Mouse (Mus musculus) kidney, postnatal 14 days (tissue): ENCODE results near the gene Gpatch11.
A peak's percentile ranks its signal among the peaks of the same experiment; 100 is the strongest.
"Not testable (repeated sequence)": the region's sequence is repeated elsewhere in the genome, so short reads cannot be mapped to it uniquely, and the experiment has no call there.

Experiments used
- DNase-seq: peaks from one replicate; pipeline ENCODE4 v3.0.0; 2022; ENCODE audit warnings: mixed read lengths

The Gpatch11 gene

GRCm38 (mm10) chr17:78834856-78835835, at the start of gene Gpatch11, which contains the start of gene Heatr5b:
TSS of gene Gpatch11 (plus strand) at chr17:78835567.
TSS of gene Heatr5b (minus strand) at chr17:78835364.
- DNase-seq, result peak; percentile 99

- not testable (repeated sequence) for DNase-seq
These were observed 47.1 kb upstream of the Gpatch11 start for GRCm38 (mm10) chr17:78788273-78788672.

- no peak for DNase-seq
These were observed 44.2 kb upstream of the Gpatch11 start for GRCm38 (mm10) chr17:78791068-78791689.

GRCm38 (mm10) chr17:78791690-78792070, 43.7 kb upstream of the Gpatch11 start:
- no peak for DNase-seq

DNA sequence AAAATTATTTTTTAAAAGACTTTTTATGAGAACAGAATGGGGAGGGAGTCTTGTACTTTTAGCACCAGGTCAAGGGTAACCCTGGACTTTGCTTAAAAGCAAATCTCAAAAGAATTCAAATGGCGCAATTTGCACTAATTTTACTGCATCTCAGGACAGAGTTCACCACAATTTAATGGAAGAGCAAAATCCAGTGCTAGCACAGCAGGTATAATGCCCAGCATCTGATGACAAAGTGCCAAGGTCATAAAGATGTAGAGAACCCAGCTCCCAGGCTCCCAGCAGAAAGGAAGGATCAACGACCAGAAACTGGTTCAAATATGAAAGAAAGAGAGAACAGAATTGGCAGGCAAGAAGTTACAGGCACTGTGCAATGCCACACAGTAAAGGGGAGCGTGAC, 43.2 kb upstream of the Gpatch11 start:
- DNase-seq, result no peak

- DNase-seq, result no peak
These were observed 41.0 kb upstream of the Gpatch11 start for GRCm38 (mm10) chr17:78794390-78794789.

DNA sequence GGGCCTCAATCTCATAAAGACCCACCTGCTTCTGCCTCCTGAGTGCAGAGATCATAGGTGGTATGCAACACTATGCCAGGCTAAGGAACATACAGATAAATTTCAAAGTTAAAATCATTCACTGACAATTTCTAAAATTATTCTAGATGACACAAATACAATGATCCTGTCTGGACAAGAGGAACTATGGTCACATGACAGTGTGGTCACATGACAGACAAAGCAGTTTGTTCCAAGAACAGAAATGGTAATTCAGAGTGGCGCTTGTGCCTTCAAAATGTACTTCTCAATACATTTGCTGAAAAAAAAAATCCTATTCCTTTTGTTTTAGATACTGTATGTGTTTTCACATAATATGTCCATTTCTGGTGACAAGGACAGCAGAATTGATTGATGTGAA, 38.1 kb upstream of the Gpatch11 start:
- no peak for DNase-seq

- no peak for DNase-seq
These were observed 26.3 kb upstream of the Gpatch11 start for GRCm38 (mm10) chr17:78809019-78809418.

GRCm38 (mm10) chr17:78809582-78809981, 25.8 kb upstream of the Gpatch11 start:
- DNase-seq, result no peak

GRCm38 (mm10) chr17:78824346-78824745, 11.0 kb upstream of the Gpatch11 start:
- no peak for DNase-seq

GRCm38 (mm10) chr17:78836056-78836455, 689 bp downstream of the Gpatch11 start:
- DNase-seq, result no peak

DNA sequence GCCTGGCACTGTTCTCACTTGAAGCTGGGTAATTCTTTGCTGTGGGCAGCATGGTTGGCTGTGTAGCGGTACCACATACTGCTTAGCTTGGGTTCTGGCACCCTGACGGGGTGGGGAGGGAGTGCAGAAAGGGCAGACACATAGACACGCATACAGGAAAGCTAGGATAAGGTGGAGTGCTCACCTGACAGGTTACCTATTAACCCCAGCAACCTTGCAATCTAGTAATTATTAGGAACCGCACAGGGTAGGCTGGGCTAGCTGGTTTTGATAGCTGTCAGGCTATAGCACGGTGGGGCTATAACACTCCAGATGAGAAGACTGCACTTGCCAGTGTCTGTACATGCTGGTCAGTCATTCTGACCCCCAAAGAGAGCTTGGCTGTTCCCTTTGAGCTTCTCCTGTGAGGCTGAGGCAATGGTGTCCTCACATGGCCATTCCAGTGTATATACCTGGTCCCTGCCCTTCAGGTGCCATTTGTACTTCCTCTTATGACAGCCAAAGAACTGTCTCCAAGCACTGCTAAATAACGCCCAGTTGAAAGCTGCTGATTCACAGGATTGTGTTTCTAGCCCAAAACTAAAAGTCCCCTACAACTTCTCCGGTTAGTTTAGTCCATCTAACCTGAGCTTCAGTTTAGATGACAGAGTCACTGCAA, 7.0 kb downstream of the Gpatch11 start:
- DNase-seq, result no peak

GRCm38 (mm10) chr17:78856243-78856642, 20.9 kb downstream of the Gpatch11 start:
- no peak for DNase-seq

GRCm38 (mm10) chr17:78873886-78874285, 38.5 kb downstream of the Gpatch11 start:
- no peak for DNase-seq

DNA sequence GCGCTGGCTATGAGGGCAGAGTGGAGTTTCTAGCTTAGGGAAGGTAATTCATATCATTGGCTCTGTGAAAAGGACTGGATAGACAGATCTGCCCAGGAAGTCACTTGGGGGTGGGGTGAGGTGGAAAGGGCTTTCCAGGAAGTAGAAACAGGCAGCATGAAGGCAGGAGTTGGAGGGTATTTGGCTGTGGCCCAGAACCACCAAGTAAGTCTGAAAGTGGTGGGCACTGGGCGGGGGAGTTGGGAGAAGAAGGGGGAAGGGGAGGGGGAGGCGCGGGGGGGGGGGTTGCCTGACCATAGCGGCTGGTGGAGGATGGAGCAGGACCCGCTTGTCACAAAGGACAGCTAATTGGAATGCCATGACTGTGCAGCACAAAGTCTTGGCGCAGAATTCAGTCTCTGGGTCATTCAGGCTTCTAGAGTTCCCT, 46.5 kb downstream of the Gpatch11 start:
- DNase-seq, result peak; percentile 29

DNA sequence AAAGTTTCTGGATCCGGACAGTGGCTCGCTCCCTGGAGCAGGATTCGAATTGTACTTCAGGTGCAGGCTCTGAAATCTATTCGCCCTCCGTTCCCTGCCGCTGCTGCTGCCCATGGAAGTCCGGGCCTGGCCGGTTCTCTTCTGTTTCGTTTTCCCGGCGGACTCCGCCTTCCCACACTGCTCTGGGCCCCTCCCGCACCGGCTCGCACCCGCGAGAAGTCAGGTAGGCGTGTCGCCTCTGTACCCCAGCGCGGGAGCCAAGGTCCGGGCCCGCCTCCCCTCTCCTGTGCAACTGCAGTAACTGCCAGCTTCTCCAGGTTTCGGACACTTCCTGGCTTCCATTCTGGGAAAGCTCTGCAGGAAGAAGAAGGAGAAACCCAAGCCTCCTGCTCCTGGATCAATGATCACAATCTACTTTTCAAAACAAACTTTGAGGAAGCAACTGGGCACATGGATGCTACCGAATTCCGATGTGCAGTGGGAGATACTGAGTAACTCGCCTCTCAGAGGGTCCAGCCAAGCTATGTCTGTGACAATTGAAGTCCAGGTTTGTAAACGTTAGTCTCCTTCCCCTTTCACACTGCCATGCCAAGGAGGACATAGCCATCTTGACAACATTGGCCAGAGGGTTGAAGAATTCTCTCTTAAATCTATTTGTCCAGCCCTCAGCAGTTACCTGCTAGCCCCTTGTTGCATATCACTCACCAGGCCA, 47.2 kb downstream of the Gpatch11 start, which contains the start of gene Eif2ak2:
Eif2ak2 (minus strand) TSS at position 173 of the 712 bp plus-strand sequence.
- DNase-seq, result peak; percentile 93

DNA sequence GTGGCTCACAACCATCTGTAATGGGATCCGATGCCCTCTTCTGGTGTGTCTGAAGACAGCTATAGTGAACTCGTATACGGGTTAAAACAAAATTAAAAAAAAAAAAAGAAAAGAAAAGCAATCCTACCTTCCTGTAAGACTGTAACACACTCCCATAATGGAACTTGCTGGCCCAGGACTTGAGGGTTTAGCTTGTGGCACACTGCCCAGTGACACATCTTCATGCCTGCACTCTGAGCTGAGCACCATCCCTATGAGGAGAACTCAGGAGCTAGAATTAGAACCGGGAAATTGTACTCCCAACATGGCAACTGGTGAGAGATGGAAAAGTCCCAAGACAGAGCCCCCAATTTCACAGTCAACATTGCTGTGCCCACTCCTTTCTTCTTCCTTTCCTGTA, 47.9 kb downstream of the Gpatch11 start:
- no peak for DNase-seq

DNA sequence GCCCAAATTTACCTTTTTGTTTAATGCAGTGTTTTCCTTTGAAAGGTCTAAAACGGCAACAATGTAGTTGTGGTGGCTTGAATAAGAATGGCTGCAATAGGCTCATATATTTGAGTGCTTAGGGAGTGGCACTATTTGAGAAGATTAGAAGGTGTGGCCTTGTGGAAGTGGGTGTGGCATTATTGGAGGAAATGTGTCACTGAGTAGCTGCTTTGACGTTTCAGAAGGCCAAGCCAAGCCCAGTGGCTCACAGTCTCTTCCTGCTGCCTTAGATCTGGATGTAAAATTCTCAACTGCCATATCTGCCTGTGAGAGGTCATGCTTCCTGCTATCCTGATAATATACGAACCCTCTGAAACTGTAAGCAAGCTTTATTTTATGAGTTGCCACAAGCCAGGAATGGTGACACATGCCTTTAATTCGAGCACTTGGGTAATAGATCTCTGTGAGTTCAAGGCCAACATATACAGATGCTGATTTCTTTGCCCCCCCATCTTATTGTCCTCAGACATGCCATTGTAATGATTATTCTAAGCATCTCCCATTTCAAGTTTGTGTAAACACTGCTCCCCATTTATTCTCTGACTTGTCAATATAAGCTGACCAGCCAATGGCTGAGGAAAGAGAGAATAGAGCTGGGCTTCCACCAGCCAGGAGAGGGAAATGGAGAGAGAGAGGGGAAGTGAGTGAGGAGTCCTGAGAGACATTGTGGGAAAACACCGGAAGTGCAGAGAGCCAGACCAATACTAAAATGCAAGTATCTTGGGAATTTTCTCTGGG, 50.1 kb downstream of the Gpatch11 start:
- no peak for DNase-seq

GRCm38 (mm10) chr17:78888554-78888953, 53.2 kb downstream of the Gpatch11 start:
- no peak for DNase-seq

GRCm38 (mm10) chr17:78889184-78889583, 53.8 kb downstream of the Gpatch11 start:
- no peak for DNase-seq

DNA sequence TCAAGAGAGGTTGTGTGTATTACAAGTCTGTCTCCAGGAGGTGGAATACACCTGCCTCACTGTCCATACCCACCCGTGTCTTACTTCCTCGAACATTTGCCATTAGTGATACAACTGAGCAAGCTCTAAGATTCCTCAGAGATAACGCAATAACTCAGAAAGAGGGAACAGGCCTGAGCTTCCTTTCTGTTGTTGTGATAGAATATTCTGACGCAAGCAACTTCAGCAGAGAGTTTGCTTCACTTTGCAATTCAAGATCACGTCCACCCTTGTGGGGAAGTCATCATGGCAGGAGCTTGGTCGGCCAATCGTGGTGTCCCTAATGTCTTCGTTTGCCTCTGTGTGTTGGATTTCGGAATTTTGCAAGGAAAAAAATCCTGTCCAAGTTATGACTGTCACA, 55.7 kb downstream of the Gpatch11 start:
- no peak for DNase-seq

GRCm38 (mm10) chr17:78894991-78895390, 59.6 kb downstream of the Gpatch11 start:
- no peak for DNase-seq
